Mouse (Mus musculus) neural tube, embryonic 11.5 days (tissue): ENCODE measurements around the gene Npvf. TPM values are rescaled to one million over a fixed set of nuclear protein-coding genes. Genes with fewer than 3 reads are reported as not detected.

Experiments used
- ATAC-seq: fragments of 200-750 bp; cut with Nextera tagmentation; 2 replicates; pipeline ENCODE4 v1.8.0; 2017; ENCODE audit warnings: moderate number of reproducible peaks, mild to moderate bottlenecking, moderate TSS enrichment, moderate library complexity; ENCODE audit not compliant: insufficient read depth, low FRiP score, low TSS enrichment
- DNase-seq: peaks from one replicate; pipeline ENCODE4 v3.0.0-alpha.2; 2015; ENCODE audit warnings: low spot score
- H3K27ac ChIP-seq: fragments of 300-500 bp; sonication (generic); 2 replicates; pipeline ENCODE4 v1.5.1; 2014; ENCODE audit warnings: low read depth, mild to moderate bottlenecking, low read length
- H3K27me3 ChIP-seq: fragments of 300-500 bp; sonication (generic); 2 replicates; pipeline ENCODE4 v1.6.1; 2014; ENCODE audit warnings: mild to moderate bottlenecking, low read length, mixed read lengths; ENCODE audit not compliant: control insufficient read depth, insufficient read depth
- H3K36me3 ChIP-seq: fragments of 300-500 bp; sonication (generic); 2 replicates; pipeline ENCODE4 v1.6.1; 2014; ENCODE audit warnings: mild to moderate bottlenecking, low read length, moderate library complexity, mixed read lengths; ENCODE audit not compliant: control insufficient read depth, insufficient read depth
- H3K4me1 ChIP-seq: fragments of 300-500 bp; sonication (generic); 2 replicates; pipeline ENCODE4 v1.6.1; 2014; ENCODE audit warnings: low read length, mixed read lengths; ENCODE audit not compliant: control insufficient read depth, insufficient read depth
- H3K4me2 ChIP-seq: fragments of 300-500 bp; sonication (generic); 2 replicates; pipeline ENCODE4 v1.6.1; 2014; ENCODE audit warnings: low read depth, mild to moderate bottlenecking, moderate library complexity
- H3K4me3 ChIP-seq: fragments of 300-500 bp; sonication (generic); 2 replicates; pipeline ENCODE4 v1.5.1; 2014; ENCODE audit warnings: low read depth, low read length
- H3K9ac ChIP-seq: fragments of 300-500 bp; sonication (generic); 2 replicates; pipeline ENCODE4 v1.6.1; 2014; ENCODE audit warnings: mild to moderate bottlenecking, low read length
- H3K9me3 ChIP-seq: fragments of 300-500 bp; sonication (generic); 2 replicates; pipeline ENCODE4 v1.6.1; 2016; ENCODE audit warnings: low read length; ENCODE audit not compliant: control insufficient read depth
- WGBS: fragments of 180-500 bp; shearing (Covaris S2); extraction: QIAGEN DNeasy Blood & Tissue Kit; methylation state at CpG from one replicate; pipeline ENCODE4 v1.1.7; 2014; 5-methylcytosine and 5-hydroxymethylcytosine counted together
- polyA plus RNA-seq: library from polyadenylated mRNA; unstranded; fragments of >200 nt; fragmentation: Nextera tagmentation; extraction: Ambion mirVana; gene quantifications from 2 replicates; pipeline ENCODE4 v1.2.1, GENCODE M21; 2014

The Npvf gene
- polyA plus RNA-seq, 1 experiment from 2014 or later, result not detected

DNA sequence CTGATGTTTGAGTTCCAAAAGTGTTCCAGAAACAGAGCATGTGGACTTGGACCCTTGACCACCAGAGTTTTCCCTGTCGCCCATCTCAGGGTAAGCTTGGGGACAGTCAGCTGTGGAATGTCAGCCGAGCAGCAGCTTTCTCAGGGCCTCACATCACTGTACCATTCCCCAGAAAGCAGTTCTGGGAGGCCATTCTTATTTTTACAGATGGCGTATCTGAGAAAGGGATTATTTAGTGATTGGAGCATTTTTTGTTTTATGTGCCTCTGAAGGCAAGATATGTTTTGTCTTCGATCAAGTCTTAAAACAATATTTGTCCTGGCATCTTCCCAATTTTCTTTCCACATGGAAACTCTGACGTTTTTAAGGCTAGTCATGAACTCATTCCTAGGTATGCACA is 12.7 kb upstream of the Npvf start:
- Histone ChIP-seq H3K27me3 (no peaks in the 10 kb centered on the region), H3K36me3 (no peaks in the 10 kb centered on the region), H3K9me3 (no peaks in the 10 kb centered on the region), H3K4me1 (no peaks in the 10 kb centered on the region), H3K4me3 (no peak overlapping the region), H3K27ac (no peak overlapping the region), H3K9ac (no peak overlapping the region), H3K4me2 (no peak overlapping the region)
- no peak for DNase-seq
- 76% methylated on average over 5 of the region's 5 CpGs for WGBS
- ATAC-seq, result no peak

GRCm38 (mm10) chr6:50665020-50665419 is 10.8 kb upstream of the Npvf start:
- 82% methylated on average over 3 of the region's 3 CpGs for WGBS
- ATAC-seq, result no peak
- DNase-seq, result no peak
- no peak overlapping the region for H3K27ac ChIP-seq
- H3K4me3 ChIP-seq, result no peak overlapping the region
- H3K27me3 ChIP-seq, result no peaks in the 10 kb centered on the region
- H3K9me3 ChIP-seq, result no peaks in the 10 kb centered on the region
- H3K36me3 ChIP-seq, result no peaks in the 10 kb centered on the region
- no peak overlapping the region for H3K9ac ChIP-seq
- no peak overlapping the region for H3K4me2 ChIP-seq
- H3K4me1 ChIP-seq, result no peaks in the 10 kb centered on the region

GRCm38 (mm10) chr6:50664193-50664592 is 10.0 kb upstream of the Npvf start:
- no peak for ATAC-seq
- DNase-seq, result no peak
- Histone ChIP-seq H3K36me3 (no peaks in the 10 kb centered on the region), H3K4me3 (no peak overlapping the region), H3K9ac (no peak overlapping the region), H3K27me3 (no peaks in the 10 kb centered on the region), H3K27ac (no peak overlapping the region), H3K4me2 (no peak overlapping the region), H3K9me3 (no peaks in the 10 kb centered on the region), H3K4me1 (no peaks in the 10 kb centered on the region)
- WGBS, result 95% methylated on average over 3 of the region's 3 CpGs

DNA sequence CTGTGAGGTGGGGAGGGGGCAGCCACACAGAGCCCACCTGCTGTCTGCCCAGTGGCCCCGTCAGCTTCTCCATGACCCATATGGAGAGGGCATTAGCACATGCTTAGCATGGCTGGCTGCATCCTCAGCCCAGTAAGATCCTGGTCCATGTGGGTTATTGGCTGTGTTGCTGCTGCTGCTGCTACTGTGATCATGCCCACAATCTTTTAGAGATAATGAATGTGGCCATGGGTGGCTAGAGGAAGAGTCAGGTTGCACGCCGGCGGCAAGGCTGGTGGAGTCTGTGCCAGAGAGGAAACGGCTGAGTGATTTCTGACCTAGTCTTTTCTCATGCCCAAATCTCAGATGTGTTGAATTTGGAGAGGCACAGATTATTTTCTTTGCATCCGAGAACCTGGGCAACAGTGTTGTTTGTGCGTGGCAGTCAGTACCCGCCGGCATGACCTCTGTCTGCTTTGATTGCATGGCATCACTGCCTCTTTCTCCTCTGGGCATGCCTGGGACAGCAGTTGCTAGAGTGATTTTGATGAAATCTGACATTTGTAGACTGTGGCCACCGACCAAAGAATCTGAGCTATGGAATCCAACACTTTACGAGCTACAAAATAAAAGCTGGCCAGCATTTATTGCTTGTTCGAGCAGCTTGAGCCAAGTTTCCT is 8.8 kb upstream of the Npvf start:
- 76% methylated on average over 12 of the region's 12 CpGs for WGBS
- H3K4me2 ChIP-seq, result no peak overlapping the region
- no peaks in the 10 kb centered on the region for H3K36me3 ChIP-seq
- no peak for ATAC-seq
- H3K9ac ChIP-seq, result no peak overlapping the region
- no peaks in the 10 kb centered on the region for H3K27me3 ChIP-seq
- no peaks in the 10 kb centered on the region for H3K9me3 ChIP-seq
- H3K4me1 ChIP-seq, result no peaks in the 10 kb centered on the region
- no peak overlapping the region for H3K27ac ChIP-seq
- DNase-seq, result no peak
- H3K4me3 ChIP-seq, result no peak overlapping the region

DNA sequence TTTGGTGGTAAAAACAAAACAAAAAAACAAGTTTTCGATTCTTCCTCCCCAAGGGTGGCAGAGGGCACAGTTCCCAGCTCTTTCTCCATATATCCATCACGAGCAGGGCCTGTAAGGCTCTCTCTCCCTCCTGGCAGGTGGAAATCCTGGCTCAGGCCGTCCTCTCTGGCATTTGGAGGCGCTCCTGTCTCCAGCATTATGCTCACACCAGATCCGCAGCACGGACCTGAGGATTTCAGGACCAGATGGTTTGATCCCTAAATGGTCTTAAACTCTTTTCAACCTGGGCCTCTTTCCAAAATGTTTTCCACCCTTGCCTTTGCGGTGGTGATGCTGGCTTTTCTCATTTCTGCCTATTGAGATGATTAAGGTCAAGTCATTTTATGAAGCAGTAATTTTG is 7.5 kb upstream of the Npvf start:
- Histone ChIP-seq H3K27ac (no peak overlapping the region), H3K27me3 (no peaks in the 10 kb centered on the region), H3K4me3 (no peak overlapping the region), H3K4me2 (no peak overlapping the region), H3K36me3 (no peaks in the 10 kb centered on the region), H3K9ac (no peak overlapping the region), H3K4me1 (no peaks in the 10 kb centered on the region), H3K9me3 (no peaks in the 10 kb centered on the region)
- DNase-seq, result no peak
- no peak for ATAC-seq
- WGBS, result 77% methylated on average over 7 of the region's 7 CpGs

- Histone ChIP-seq H3K9ac (no peak overlapping the region), H3K4me1 (no peaks in the 10 kb centered on the region), H3K4me2 (no peak overlapping the region), H3K36me3 (no peaks in the 10 kb centered on the region), H3K4me3 (no peak overlapping the region), H3K9me3 (no peaks in the 10 kb centered on the region), H3K27me3 (no peaks in the 10 kb centered on the region), H3K27ac (no peak overlapping the region)
- DNase-seq, result no peak
- WGBS, result 86% methylated on average over 3 of the region's 3 CpGs
- no peak for ATAC-seq
These were observed 4.2 kb upstream of the Npvf start for GRCm38 (mm10) chr6:50658466-50658865.

DNA sequence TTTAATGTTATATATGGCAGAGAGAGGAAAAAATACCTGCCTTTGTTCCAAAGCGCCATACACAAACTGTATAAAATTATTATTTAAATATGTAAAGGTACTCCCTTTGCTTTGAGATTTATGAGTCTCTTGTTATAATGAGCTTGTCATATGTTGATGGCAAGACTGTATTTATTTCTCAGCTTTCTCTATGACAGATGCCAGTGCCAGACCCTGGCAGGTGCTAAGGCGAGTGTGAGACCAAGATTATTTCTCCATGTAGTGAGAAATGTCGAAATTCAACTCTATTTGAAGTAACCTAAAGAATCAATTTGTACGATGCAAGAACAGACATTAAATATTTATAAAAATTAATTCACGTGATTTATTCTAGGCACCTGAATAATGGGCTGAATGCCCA is 3.8 kb upstream of the Npvf start:
- 86% methylated on average over 5 of the region's 5 CpGs for WGBS
- H3K4me1 ChIP-seq, result no peaks in the 10 kb centered on the region
- H3K9me3 ChIP-seq, result no peaks in the 10 kb centered on the region
- DNase-seq (no peak), ATAC-seq (no peak)
- H3K27me3 ChIP-seq, result no peaks in the 10 kb centered on the region
- no peak overlapping the region for H3K27ac ChIP-seq
- H3K9ac ChIP-seq, result no peak overlapping the region
- H3K36me3 ChIP-seq, result no peaks in the 10 kb centered on the region
- H3K4me3 ChIP-seq, result no peak overlapping the region
- no peak overlapping the region for H3K4me2 ChIP-seq

- Histone ChIP-seq H3K27me3 (no peaks in the 10 kb centered on the region), H3K9ac (no peak overlapping the region), H3K36me3 (no peaks in the 10 kb centered on the region), H3K4me2 (no peak overlapping the region), H3K4me1 (no peaks in the 10 kb centered on the region), H3K27ac (no peak overlapping the region), H3K4me3 (no peak overlapping the region), H3K9me3 (no peaks in the 10 kb centered on the region)
- WGBS, result 92% methylated on average over 1 of the region's 1 CpGs
- ATAC-seq (no peak), DNase-seq (no peak)
These were observed 2.2 kb upstream of the Npvf start for GRCm38 (mm10) chr6:50656426-50656825.

GRCm38 (mm10) chr6:50655925-50656324 is 1.7 kb upstream of the Npvf start:
- Histone ChIP-seq H3K4me3 (no peak overlapping the region), H3K36me3 (no peaks in the 10 kb centered on the region), H3K27me3 (no peaks in the 10 kb centered on the region), H3K4me1 (no peaks in the 10 kb centered on the region), H3K9me3 (no peaks in the 10 kb centered on the region), H3K27ac (no peak overlapping the region), H3K4me2 (no peak overlapping the region), H3K9ac (no peak overlapping the region)
- no peak for ATAC-seq
- WGBS, result 87% methylated on average over 3 of the region's 3 CpGs
- no peak for DNase-seq
